Mouse (Mus musculus) embryo, embryonic 11 days (tissue): ENCODE data around the gene Gria2.

Experiments
- DNase-seq: peaks from one replicate; pipeline ENCODE4 v3.0.0-alpha.2; 2015

Gene Gria2

GRCm38 (mm10) chr3:80774005-80774764, 28.4 kb downstream of the Gria2 start:
- DNase-seq = no peak

- no peak for DNase-seq
Measured at GRCm38 (mm10) chr3:80773232-80773631, 29.4 kb downstream of the Gria2 start.

- DNase-seq = no peak
Measured at GRCm38 (mm10) chr3:80769506-80770235, 33.0 kb downstream of the Gria2 start.

GRCm38 (mm10) chr3:80758955-80759354, 43.7 kb downstream of the Gria2 start:
- DNase-seq = no peak

GRCm38 (mm10) chr3:80758363-80758762, 44.3 kb downstream of the Gria2 start:
- DNase-seq = no peak

GRCm38 (mm10) chr3:80750786-80751185, 51.8 kb downstream of the Gria2 start:
- DNase-seq = no peak

GRCm38 (mm10) chr3:80725205-80725604, 77.4 kb downstream of the Gria2 start:
- no peak for DNase-seq

GRCm38 (mm10) chr3:80713123-80713522, 89.5 kb downstream of the Gria2 start:
- peak; percentile 16 for DNase-seq

GRCm38 (mm10) chr3:80708992-80709391, 93.6 kb downstream of the Gria2 start:
- no peak for DNase-seq

GRCm38 (mm10) chr3:80702173-80702572, 100.5 kb downstream of the Gria2 start:
- DNase-seq = no peak

GRCm38 (mm10) chr3:80697523-80697922, 105.1 kb downstream of the Gria2 start:
- DNase-seq = no peak

GRCm38 (mm10) chr3:80694965-80695364, 107.7 kb downstream of the Gria2 start:
- no peak for DNase-seq

- no peak for DNase-seq
Measured at GRCm38 (mm10) chr3:80665105-80665504, 137.5 kb downstream of the Gria2 start.

GRCm38 (mm10) chr3:80663293-80663692, 139.3 kb downstream of the Gria2 start:
- DNase-seq = no peak

GRCm38 (mm10) chr3:80661838-80662237, 140.8 kb downstream of the Gria2 start:
- no peak for DNase-seq

GRCm38 (mm10) chr3:80652213-80652612, 150.4 kb downstream of the Gria2 start:
- no peak for DNase-seq
